Mouse (Mus musculus): ENCODE data around the gene Bfsp2. TPM values are rescaled to one million over a fixed set of nuclear protein-coding genes. Genes with fewer than 3 reads are reported as not detected.

Gene Bfsp2
- polyA plus RNA-seq, 1 experiment from 2014 or later, result 0.60 TPM

DNA sequence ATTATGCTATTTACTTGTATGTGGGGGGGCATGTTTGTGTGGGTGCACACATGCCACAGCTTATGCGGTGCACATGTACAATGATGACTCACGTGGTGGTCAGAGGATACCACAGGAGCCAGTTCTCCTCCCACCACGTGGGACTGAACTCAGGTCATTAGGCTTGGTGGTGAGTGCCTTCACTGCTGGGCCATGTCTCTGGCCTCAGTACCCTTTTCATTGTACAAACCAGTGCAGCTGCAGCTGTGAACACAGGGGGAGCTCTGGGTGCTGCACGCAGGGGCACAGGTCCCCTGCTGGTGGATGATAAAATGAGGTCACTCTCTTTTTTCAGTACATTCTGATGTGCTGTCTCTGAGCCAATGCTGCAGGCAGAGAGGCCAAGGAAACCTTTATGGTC lies 46.1 kb downstream of the Bfsp2 start:
- H3K27ac ChIP-seq (ENCODE audit: low read depth, low read length), result no peak overlapping the region

DNA sequence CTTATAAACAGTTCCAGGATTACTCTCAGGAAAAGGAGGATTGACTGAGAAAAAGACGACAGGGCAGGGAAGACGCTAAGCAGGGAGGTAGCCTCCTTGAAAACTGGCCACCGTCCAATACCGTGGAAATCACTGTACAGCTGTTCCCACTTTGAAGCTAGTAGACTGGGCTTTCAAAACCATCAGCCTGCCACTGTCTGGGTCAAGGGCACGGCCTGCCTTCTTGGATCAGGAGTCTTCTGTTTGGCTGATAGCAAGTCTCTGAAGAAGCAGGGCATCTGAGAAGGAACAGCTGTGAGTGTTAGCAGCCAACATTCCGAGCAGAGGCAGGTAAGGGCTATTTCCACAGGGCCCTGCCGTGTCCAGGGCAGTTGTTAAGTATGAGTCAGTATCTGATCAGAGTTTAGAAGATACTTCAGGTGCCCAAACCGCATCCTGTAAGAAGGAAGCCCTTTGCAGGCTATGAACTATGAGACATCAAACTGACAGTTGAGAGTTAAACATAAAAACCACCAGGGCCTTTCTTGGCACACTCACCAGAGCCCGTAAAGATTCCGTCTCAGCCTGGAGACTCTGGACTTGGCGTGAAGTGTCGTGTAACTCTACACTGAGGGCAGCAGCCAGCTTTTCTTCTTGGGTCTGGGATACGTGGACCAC lies 48.0 kb downstream of the Bfsp2 start:
- no peak for ATAC-seq (replicated peaks; ENCODE audit: insufficient number of reproducible peaks, low FRiP score, low TSS enrichment)
- Histone ChIP-seq H3K4me1 (ENCODE audit: control insufficient read depth, insufficient read depth, low read length) (peaks cover 22% of the 10 kb centered on the region), H3K36me3 (ENCODE audit: control insufficient read depth, insufficient read depth, low read length) (no peaks in the 10 kb centered on the region), H3K9me3 (replicated peaks; ENCODE audit: control insufficient read depth, low read length) (no peaks in the 10 kb centered on the region), H3K27me3 (ENCODE audit: control insufficient read depth, insufficient read depth, low read length) (no peaks in the 10 kb centered on the region), H3K27ac (ENCODE audit: low read depth, low read length) (no peak overlapping the region), H3K4me3 (ENCODE audit: low read depth, low read length) (no peak overlapping the region), H3K4me2 (no peak overlapping the region), H3K9ac (ENCODE audit: low read depth, low read length) (no peak overlapping the region)
- 34% methylated on average over 13 of the region's 13 CpGs for WGBS (ENCODE audit: insufficient replicate concordance)

More for the DNA sequence above, 46.1 kb downstream of the Bfsp2 start:
- H3K9me3 ChIP-seq (replicated peaks; ENCODE audit: control insufficient read depth, low read length), result no peaks in the 10 kb centered on the region
- no peak overlapping the region for H3K4me2 ChIP-seq
- H3K4me3 ChIP-seq (ENCODE audit: low read depth, low read length), result no peak overlapping the region
- H3K36me3 ChIP-seq (ENCODE audit: control insufficient read depth, insufficient read depth, low read length), result no peaks in the 10 kb centered on the region
- H3K9ac ChIP-seq (ENCODE audit: low read depth, low read length), result no peak overlapping the region
- H3K4me1 ChIP-seq (ENCODE audit: control insufficient read depth, insufficient read depth, low read length), result peaks cover 28% of the 10 kb centered on the region
- ATAC-seq (replicated peaks; ENCODE audit: insufficient number of reproducible peaks, low FRiP score, low TSS enrichment), result no peak; the same call in 1 of the 2 replicates
- no peaks in the 10 kb centered on the region for H3K27me3 ChIP-seq (ENCODE audit: control insufficient read depth, insufficient read depth, low read length)
- 48% methylated on average over 4 of the region's 4 CpGs for WGBS (ENCODE audit: insufficient replicate concordance)

DNA sequence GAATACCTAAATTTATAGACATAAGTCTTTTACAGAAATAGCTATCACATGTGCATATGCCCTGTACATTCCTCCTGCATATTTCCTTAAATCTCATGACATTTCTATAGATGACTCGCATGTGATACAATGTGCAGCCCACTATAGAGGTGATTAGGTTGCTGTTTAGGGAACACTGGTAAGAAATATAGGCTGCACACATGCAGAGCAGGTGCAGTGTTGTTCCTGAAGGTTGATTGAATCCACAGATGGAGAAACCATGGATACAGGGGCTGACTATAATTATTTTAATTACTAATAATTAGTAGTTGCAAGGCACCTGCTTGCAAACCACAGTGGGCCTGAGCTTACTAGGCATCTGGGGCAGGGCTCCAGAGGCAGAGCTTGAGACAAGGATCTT lies 48.5 kb downstream of the Bfsp2 start:
- H3K27ac ChIP-seq (ENCODE audit: low read depth, low read length), result no peak overlapping the region
- WGBS (ENCODE audit: insufficient replicate concordance), result 85% methylated on average over 1 of the region's 1 CpGs
- ATAC-seq (replicated peaks; ENCODE audit: insufficient number of reproducible peaks, low FRiP score, low TSS enrichment), result no peak
- no peaks in the 10 kb centered on the region for H3K9me3 ChIP-seq (replicated peaks; ENCODE audit: control insufficient read depth, low read length)
- no peaks in the 10 kb centered on the region for H3K36me3 ChIP-seq (ENCODE audit: control insufficient read depth, insufficient read depth, low read length)
- peaks cover 18% of the 10 kb centered on the region for H3K4me1 ChIP-seq (ENCODE audit: control insufficient read depth, insufficient read depth, low read length)
- H3K27me3 ChIP-seq (ENCODE audit: control insufficient read depth, insufficient read depth, low read length), result no peaks in the 10 kb centered on the region
- H3K4me3 ChIP-seq (ENCODE audit: low read depth, low read length), result no peak overlapping the region
- H3K4me2 ChIP-seq, result no peak overlapping the region
- H3K9ac ChIP-seq (ENCODE audit: low read depth, low read length), result no peak overlapping the region

GRCm38 (mm10) chr9:103430431-103431220 lies 49.6 kb downstream of the Bfsp2 start:
- WGBS (ENCODE audit: insufficient replicate concordance), result 69% methylated on average over 13 of the region's 13 CpGs
- H3K4me3 ChIP-seq (ENCODE audit: low read depth, low read length), result no peak overlapping the region
- no peak overlapping the region for H3K4me2 ChIP-seq

DNA sequence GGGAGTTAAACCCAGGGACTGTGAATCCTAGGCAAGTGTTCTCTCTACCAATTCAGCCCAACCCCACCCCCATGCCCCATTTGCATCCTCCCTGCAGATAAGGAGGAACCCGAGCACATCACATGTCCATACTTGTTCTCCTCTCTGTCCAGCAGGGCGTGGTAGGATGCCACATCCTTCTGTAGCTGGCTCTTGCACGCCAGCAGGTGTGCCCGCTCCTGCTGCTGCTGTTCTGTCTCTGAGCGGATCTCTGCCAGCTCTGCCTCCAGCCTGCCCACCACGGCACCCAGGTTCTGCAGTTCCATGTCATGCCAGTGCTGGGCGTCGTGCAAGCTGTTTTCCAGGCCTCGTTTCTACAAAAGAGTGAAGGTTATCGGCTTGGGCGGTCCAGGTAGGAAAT lies 53.8 kb downstream of the Bfsp2 start:
- peaks cover 13% of the 10 kb centered on the region for H3K4me1 ChIP-seq (ENCODE audit: control insufficient read depth, insufficient read depth, low read length)
- H3K4me2 ChIP-seq, result no peak overlapping the region
- no peak overlapping the region for H3K9ac ChIP-seq (ENCODE audit: low read depth, low read length)
- no peaks in the 10 kb centered on the region for H3K36me3 ChIP-seq (ENCODE audit: control insufficient read depth, insufficient read depth, low read length)
- 66% methylated on average over 11 of the region's 11 CpGs for WGBS (ENCODE audit: insufficient replicate concordance)
- H3K27ac ChIP-seq (ENCODE audit: low read depth, low read length), result no peak overlapping the region
- no peaks in the 10 kb centered on the region for H3K9me3 ChIP-seq (replicated peaks; ENCODE audit: control insufficient read depth, low read length)
- ATAC-seq (replicated peaks; ENCODE audit: insufficient number of reproducible peaks, low FRiP score, low TSS enrichment), result no peak
- H3K27me3 ChIP-seq (ENCODE audit: control insufficient read depth, insufficient read depth, low read length), result no peaks in the 10 kb centered on the region
- H3K4me3 ChIP-seq (ENCODE audit: low read depth, low read length), result no peak overlapping the region

More at GRCm38 (mm10) chr9:103430431-103431220, 49.6 kb downstream of the Bfsp2 start:
- ATAC-seq (replicated peaks; ENCODE audit: insufficient number of reproducible peaks, low FRiP score, low TSS enrichment), result no peak
- Histone ChIP-seq H3K36me3 (ENCODE audit: control insufficient read depth, insufficient read depth, low read length) (no peaks in the 10 kb centered on the region), H3K9me3 (replicated peaks; ENCODE audit: control insufficient read depth, low read length) (no peaks in the 10 kb centered on the region), H3K27ac (ENCODE audit: low read depth, low read length) (no peak overlapping the region), H3K9ac (ENCODE audit: low read depth, low read length) (no peak overlapping the region), H3K4me1 (ENCODE audit: control insufficient read depth, insufficient read depth, low read length) (peaks cover 18% of the 10 kb centered on the region), H3K27me3 (ENCODE audit: control insufficient read depth, insufficient read depth, low read length) (no peaks in the 10 kb centered on the region)

DNA sequence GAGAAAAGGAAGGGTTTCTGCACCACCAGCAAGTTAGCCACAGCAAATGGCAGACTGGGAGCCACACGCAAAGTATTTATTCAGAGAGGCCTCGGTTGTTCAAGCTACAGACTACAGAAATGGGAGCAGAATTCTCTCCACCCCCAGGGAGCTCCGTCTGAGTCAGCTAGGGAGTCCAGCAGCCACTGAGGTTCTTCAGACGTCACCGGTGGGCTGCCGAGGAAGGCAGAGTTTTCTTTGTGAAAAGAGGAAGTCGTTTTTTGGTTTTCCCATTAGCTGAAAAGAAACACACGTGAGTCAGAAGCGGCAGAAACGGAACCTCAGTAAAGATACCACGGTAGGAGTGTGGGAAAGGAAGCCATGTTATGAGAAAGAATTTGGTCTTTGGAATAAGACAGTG lies 55.4 kb downstream of the Bfsp2 start:
- WGBS (ENCODE audit: insufficient replicate concordance), result 55% methylated on average over 11 of the region's 11 CpGs
- no peak overlapping the region for H3K4me3 ChIP-seq (ENCODE audit: low read depth, low read length)
- no peaks in the 10 kb centered on the region for H3K36me3 ChIP-seq (ENCODE audit: control insufficient read depth, insufficient read depth, low read length)
- peaks cover 7% of the 10 kb centered on the region for H3K4me1 ChIP-seq (ENCODE audit: control insufficient read depth, insufficient read depth, low read length)
- H3K27ac ChIP-seq (ENCODE audit: low read depth, low read length), result no peak overlapping the region
- no peaks in the 10 kb centered on the region for H3K9me3 ChIP-seq (replicated peaks; ENCODE audit: control insufficient read depth, low read length)
- H3K27me3 ChIP-seq (ENCODE audit: control insufficient read depth, insufficient read depth, low read length), result no peaks in the 10 kb centered on the region
- no peak overlapping the region for H3K4me2 ChIP-seq
- H3K9ac ChIP-seq (ENCODE audit: low read depth, low read length), result no peak overlapping the region
- no peak for ATAC-seq (replicated peaks; ENCODE audit: insufficient number of reproducible peaks, low FRiP score, low TSS enrichment)

DNA sequence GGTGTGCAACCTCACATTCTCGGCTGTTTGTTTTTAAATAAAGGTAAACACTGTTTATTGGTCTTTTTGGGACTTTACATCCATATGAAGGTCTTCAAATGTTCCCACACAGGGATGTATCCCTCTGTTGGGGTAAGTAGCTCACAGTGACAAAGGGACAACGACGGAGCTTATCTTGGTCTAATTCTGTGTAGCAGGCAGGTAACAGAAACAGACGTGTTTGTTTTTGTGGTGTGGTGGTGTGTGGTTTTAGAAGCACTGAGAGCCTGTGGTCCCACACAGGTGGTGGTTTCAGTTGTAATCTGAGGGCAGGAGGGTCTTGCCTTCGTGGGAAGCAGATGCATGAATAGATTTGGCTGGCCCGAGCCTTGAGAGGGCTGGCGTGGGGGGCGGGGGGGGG lies 56.3 kb downstream of the Bfsp2 start:
- no peak for ATAC-seq (replicated peaks; ENCODE audit: insufficient number of reproducible peaks, low FRiP score, low TSS enrichment)
- H3K9me3 ChIP-seq (replicated peaks; ENCODE audit: control insufficient read depth, low read length), result no peaks in the 10 kb centered on the region
- no peak overlapping the region for H3K4me3 ChIP-seq (ENCODE audit: low read depth, low read length)
- H3K27me3 ChIP-seq (ENCODE audit: control insufficient read depth, insufficient read depth, low read length), result no peaks in the 10 kb centered on the region
- H3K4me2 ChIP-seq, result no peak overlapping the region
- H3K4me1 ChIP-seq (ENCODE audit: control insufficient read depth, insufficient read depth, low read length), result peaks cover 7% of the 10 kb centered on the region
- 65% methylated on average over 8 of the region's 8 CpGs for WGBS (ENCODE audit: insufficient replicate concordance)
- no peak overlapping the region for H3K27ac ChIP-seq (ENCODE audit: low read depth, low read length)
- no peaks in the 10 kb centered on the region for H3K36me3 ChIP-seq (ENCODE audit: control insufficient read depth, insufficient read depth, low read length)
- no peak overlapping the region for H3K9ac ChIP-seq (ENCODE audit: low read depth, low read length)

DNA sequence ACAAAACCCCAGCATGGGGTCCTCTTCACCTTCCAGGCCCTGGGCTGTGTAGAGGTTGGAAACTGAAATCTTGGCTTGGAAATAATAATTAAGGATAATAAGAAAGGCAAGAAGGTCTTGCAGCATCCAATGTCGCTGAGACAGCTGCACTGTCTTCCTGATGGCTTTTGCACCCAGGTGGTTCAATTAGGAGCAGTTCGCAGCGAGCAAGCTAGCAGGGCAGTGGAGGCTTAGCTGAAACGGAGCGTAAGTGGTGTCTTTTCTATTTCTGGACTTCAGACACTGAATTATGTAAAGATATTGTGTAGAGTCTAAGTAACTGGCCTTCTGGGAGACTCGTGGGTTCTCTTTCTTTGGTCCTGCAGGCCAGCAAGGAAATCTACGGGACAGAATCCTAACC lies 56.8 kb downstream of the Bfsp2 start:
- Histone ChIP-seq H3K4me3 (ENCODE audit: low read depth, low read length) (no peak overlapping the region), H3K36me3 (ENCODE audit: control insufficient read depth, insufficient read depth, low read length) (no peaks in the 10 kb centered on the region), H3K4me1 (ENCODE audit: control insufficient read depth, insufficient read depth, low read length) (peaks cover 7% of the 10 kb centered on the region), H3K27me3 (ENCODE audit: control insufficient read depth, insufficient read depth, low read length) (no peaks in the 10 kb centered on the region), H3K9ac (ENCODE audit: low read depth, low read length) (no peak overlapping the region), H3K27ac (ENCODE audit: low read depth, low read length) (no peak overlapping the region), H3K4me2 (no peak overlapping the region), H3K9me3 (replicated peaks; ENCODE audit: control insufficient read depth, low read length) (no peaks in the 10 kb centered on the region)
- no peak for ATAC-seq (replicated peaks; ENCODE audit: insufficient number of reproducible peaks, low FRiP score, low TSS enrichment)
- 80% methylated on average over 7 of the region's 7 CpGs for WGBS (ENCODE audit: insufficient replicate concordance)
